Mouse (Mus musculus) cortical plate, adult 2 months (tissue): Measurements from ENCODE around the gene F11.

Experiments
- CTCF ChIP-seq: fragments of 200-500 bp; IDR thresholded peaks from 2 replicates; pipeline ENCODE4 v1.5.1; 2011; ENCODE audit warnings: mild to moderate bottlenecking, control low read depth, low read length; ENCODE audit not compliant: insufficient read depth; ENCODE audit errors: extremely low read depth
- POLR2A ChIP-seq: fragments of 200-500 bp; IDR thresholded peaks from 2 replicates; pipeline ENCODE4 v1.6.1; 2011; ENCODE audit warnings: mild to moderate bottlenecking, low read length, control low read depth; ENCODE audit not compliant: insufficient read depth; ENCODE audit errors: extremely low read depth

- no peak for TF ChIP-seq CTCF
- no peak for TF ChIP-seq POLR2A
These were observed 8.7 kb downstream of the F11 start for GRCm38 (mm10) chr8:45253111-45253510.
